Mouse (Mus musculus): Measurements from ENCODE around the gene Mrc2. TPM values are rescaled to one million over a fixed set of nuclear protein-coding genes. Genes with fewer than 3 reads are reported as not detected.

The Mrc2 gene
- total RNA-seq, 1 experiment, result 16.5 TPM

DNA sequence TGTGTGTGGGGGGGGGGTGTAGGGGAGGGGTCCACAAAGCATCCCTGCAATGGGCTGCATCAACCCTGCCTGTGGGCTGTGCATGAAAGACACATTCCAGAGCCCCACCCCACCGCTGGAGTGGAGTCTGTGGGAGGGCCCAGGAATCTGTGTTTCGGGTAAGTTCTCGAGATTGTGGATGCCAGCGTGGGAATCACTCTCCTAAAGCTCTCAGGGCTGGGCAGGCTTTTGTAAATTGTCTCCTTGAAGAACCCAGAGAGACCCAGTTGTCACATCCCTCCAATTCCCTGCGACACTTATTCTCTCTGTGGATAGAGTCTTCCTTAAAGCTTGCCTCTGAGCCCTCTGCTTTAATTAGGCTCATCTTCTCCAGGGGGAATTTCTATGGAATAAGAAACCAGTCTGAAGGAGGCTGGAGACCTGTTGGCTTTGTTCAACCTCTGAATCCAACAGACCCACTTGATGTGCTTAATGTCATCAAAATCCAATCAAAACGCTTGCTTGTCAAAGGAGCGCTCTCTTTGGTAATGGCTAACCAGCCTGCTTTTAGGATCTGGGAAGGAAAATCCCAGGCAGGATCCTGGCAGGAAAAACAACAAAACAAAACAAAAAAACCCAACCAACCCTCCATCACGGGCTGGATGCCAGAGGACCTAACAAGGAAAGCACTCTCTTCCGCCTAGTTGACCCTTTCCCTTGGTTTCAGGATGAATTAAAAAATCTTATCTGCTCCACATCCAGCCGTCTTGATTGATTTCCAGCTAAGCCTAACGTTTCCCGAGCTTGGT, 71.3 kb downstream of the Mrc2 start:
- Histone ChIP-seq H3K36me3 (ENCODE audit: control insufficient read depth, insufficient read depth, low read length, poor library complexity, severe bottlenecking) (no peaks in the 10 kb centered on the region), H3K9ac (ENCODE audit: insufficient read depth, low read depth, low read length, poor library complexity, severe bottlenecking) (no peak overlapping the region), H3K4me1 (ENCODE audit: control insufficient read depth in 2 of 2, insufficient read depth in 2 of 2, low read length in 2 of 2, poor library complexity in 1 of 2) (no peaks in the 10 kb centered on the region), H3K9me3 (ENCODE audit: control insufficient read depth, insufficient read depth, low read depth, low read length) (no peaks in the 10 kb centered on the region), H3K4me3 (ENCODE audit: insufficient read depth in 1 of 2, low read depth in 1 of 2, low read length in 2 of 2, poor library complexity in 1 of 2, severe bottlenecking in 1 of 2) (no peak overlapping the region), H3K27ac (ENCODE audit: insufficient read depth, low read depth, low read length, poor library complexity, severe bottlenecking) (no peak overlapping the region)
- TF ChIP-seq MAFK (IDR thresholded peaks at IDR 0.05; ENCODE audit: insufficient read depth, low read depth, low read length) (no peak), CHD2 (IDR thresholded peaks at IDR 0.05; ENCODE audit: low read depth, low read length) (no peak), ZC3H11A (IDR thresholded peaks at IDR 0.05; ENCODE audit: borderline replicate concordance, low read depth, low read length) (no peak)
- in situ Hi-C loops (cut with MboI; ENCODE audit: low sequenced_read_pairs in 2 of 2, unreplicated experiment in 2 of 2), result loop anchor here (5.0 to 25.0 kb wide), 3 partner anchors 224 to 549 kb away; partner anchors contain the start of gene Tanc2 (in 1 of the 2)
- DNase-seq (ENCODE audit: low read depth, low spot score), result no peak

DNA sequence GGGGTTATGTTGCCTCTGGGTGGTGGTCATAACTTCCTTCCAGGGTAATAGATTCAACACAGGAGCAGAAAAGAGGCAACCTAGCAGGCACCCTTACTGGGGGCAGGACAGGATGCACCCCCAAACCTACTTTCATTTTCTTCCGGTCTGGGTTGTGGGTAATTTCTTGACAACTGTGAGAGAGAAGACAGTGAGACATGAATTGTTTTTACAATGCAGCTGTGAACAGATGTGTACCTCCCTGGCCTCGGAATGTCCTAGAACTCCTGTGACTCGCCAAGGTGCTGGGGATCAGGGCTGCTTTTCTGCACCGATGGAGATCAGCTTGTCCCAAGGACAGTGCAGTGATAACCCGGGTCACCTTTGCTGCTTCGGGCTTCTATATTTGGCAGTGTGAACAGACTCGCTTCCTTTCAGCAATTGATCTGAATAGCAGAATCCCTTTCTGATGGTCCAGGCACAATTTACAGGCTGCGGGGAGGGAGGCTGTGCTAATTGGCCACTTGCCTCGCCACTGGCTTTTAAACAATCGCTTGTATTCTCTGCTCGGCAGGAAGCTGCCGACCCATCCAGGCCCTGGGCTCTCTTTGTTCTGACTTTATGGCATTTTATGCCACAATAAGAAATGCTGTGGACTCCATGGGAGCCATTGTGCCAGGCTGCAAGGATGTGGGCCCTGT, 72.1 kb downstream of the Mrc2 start:
- no peak overlapping the region for H3K4me3 ChIP-seq (ENCODE audit: insufficient read depth in 1 of 2, low read depth in 1 of 2, low read length in 2 of 2, poor library complexity in 1 of 2, severe bottlenecking in 1 of 2)
- no peak for DNase-seq (ENCODE audit: low read depth, low spot score)

DNA sequence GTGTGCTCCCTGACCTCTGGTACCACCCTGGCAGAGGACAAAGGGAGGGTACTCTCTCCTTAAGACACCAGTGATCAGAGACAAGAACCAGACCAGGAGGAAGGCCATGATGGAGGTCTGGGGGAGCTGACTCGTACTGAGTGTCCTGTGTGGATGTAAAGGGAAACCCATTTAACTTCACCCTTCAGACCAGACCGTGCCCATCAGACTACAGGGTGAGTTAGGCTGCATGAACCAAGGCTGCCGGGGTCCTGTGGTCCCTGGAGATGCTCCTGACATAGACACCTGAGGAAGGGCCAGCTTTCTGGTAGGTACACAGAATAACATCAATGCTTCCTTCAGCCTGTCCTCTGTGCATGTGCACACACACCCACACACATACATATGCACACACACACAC, 73.2 kb downstream of the Mrc2 start:
- H3K9ac ChIP-seq (ENCODE audit: insufficient read depth, low read depth, low read length, poor library complexity, severe bottlenecking), result no peak overlapping the region
- H3K9me3 ChIP-seq (ENCODE audit: control insufficient read depth, insufficient read depth, low read depth, low read length), result no peaks in the 10 kb centered on the region
- no peak for DNase-seq (ENCODE audit: low read depth, low spot score)
- TF ChIP-seq CHD2 (IDR thresholded peaks at IDR 0.05; ENCODE audit: low read depth, low read length) (no peak), ZC3H11A (IDR thresholded peaks at IDR 0.05; ENCODE audit: borderline replicate concordance, low read depth, low read length) (no peak), HCFC1 (IDR thresholded peaks at IDR 0.05; ENCODE audit: borderline replicate concordance, insufficient read depth, low read length) (no peak), ZNF384 (IDR thresholded peaks at IDR 0.05; ENCODE audit: low read depth, low read length) (no peak), MAFK (IDR thresholded peaks at IDR 0.05; ENCODE audit: insufficient read depth, low read depth, low read length) (no peak)
- in situ Hi-C loops (cut with MboI; ENCODE audit: low sequenced_read_pairs in 2 of 2, unreplicated experiment in 2 of 2), result loop anchor here in 1 of 2 experiments (25.0 kb wide), 2 partner anchors 222 to 547 kb away; partner anchors contain the start of gene Tanc2
- H3K36me3 ChIP-seq (ENCODE audit: control insufficient read depth, insufficient read depth, low read length, poor library complexity, severe bottlenecking), result no peaks in the 10 kb centered on the region
- H3K4me3 ChIP-seq (ENCODE audit: insufficient read depth in 1 of 2, low read depth in 1 of 2, low read length in 2 of 2, poor library complexity in 1 of 2, severe bottlenecking in 1 of 2), result no peak overlapping the region
- H3K27ac ChIP-seq (ENCODE audit: insufficient read depth, low read depth, low read length, poor library complexity, severe bottlenecking), result no peak overlapping the region
- no peaks in the 10 kb centered on the region for H3K4me1 ChIP-seq (ENCODE audit: control insufficient read depth in 2 of 2, insufficient read depth in 2 of 2, low read length in 2 of 2, poor library complexity in 1 of 2)

More for the DNA sequence above, 72.1 kb downstream of the Mrc2 start:
- Histone ChIP-seq H3K9me3 (ENCODE audit: control insufficient read depth, insufficient read depth, low read depth, low read length) (no peaks in the 10 kb centered on the region), H3K36me3 (ENCODE audit: control insufficient read depth, insufficient read depth, low read length, poor library complexity, severe bottlenecking) (no peaks in the 10 kb centered on the region), H3K9ac (ENCODE audit: insufficient read depth, low read depth, low read length, poor library complexity, severe bottlenecking) (no peak overlapping the region), H3K27ac (ENCODE audit: insufficient read depth, low read depth, low read length, poor library complexity, severe bottlenecking) (no peak overlapping the region), H3K4me1 (ENCODE audit: control insufficient read depth in 2 of 2, insufficient read depth in 2 of 2, low read length in 2 of 2, poor library complexity in 1 of 2) (no peaks in the 10 kb centered on the region)
- TF ChIP-seq MAFK (IDR thresholded peaks at IDR 0.05; ENCODE audit: insufficient read depth, low read depth, low read length) (no peak), HCFC1 (IDR thresholded peaks at IDR 0.05; ENCODE audit: borderline replicate concordance, insufficient read depth, low read length) (no peak), ZC3H11A (IDR thresholded peaks at IDR 0.05; ENCODE audit: borderline replicate concordance, low read depth, low read length) (no peak), CHD2 (IDR thresholded peaks at IDR 0.05; ENCODE audit: low read depth, low read length) (no peak), ZNF384 (IDR thresholded peaks at IDR 0.05; ENCODE audit: low read depth, low read length) (no peak)
- in situ Hi-C loops (cut with MboI; ENCODE audit: low sequenced_read_pairs in 2 of 2, unreplicated experiment in 2 of 2), result loop anchor here (5.0 to 25.0 kb wide), 3 partner anchors 223 to 548 kb away; partner anchors contain the start of gene Tanc2 (in 1 of the 2)

DNA sequence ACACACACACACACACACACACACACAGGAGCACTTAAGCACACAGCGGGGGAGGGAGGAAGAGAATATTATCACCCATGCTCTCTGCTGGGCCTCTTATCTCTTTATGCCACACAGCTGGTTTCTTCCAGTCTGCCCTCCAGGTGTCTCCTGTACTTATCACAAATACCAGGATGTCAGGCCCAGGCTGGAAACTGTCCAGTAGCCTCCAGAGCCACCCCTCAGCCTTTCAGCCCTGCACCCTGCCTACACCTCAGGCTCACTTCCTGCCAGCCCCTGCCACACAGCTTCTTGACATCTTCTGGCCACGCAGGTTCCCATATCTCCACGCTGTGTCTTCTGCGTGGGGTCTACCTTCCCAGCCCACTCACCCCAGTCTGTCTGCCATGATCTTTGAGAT, 73.6 kb downstream of the Mrc2 start:
- in situ Hi-C loops (cut with MboI; ENCODE audit: low sequenced_read_pairs in 2 of 2, unreplicated experiment in 2 of 2), result loop anchor here in 1 of 2 experiments (25.0 kb wide), 2 partner anchors 221 to 546 kb away; partner anchors contain the start of gene Tanc2
- no peak overlapping the region for H3K9ac ChIP-seq (ENCODE audit: insufficient read depth, low read depth, low read length, poor library complexity, severe bottlenecking)
- no peak overlapping the region for H3K4me3 ChIP-seq (ENCODE audit: insufficient read depth in 1 of 2, low read depth in 1 of 2, low read length in 2 of 2, poor library complexity in 1 of 2, severe bottlenecking in 1 of 2)
- no peak for TF ChIP-seq MAFK (IDR thresholded peaks at IDR 0.05; ENCODE audit: insufficient read depth, low read depth, low read length)
- no peak for TF ChIP-seq HCFC1 (IDR thresholded peaks at IDR 0.05; ENCODE audit: borderline replicate concordance, insufficient read depth, low read length)
- TF ChIP-seq ZNF384 (IDR thresholded peaks at IDR 0.05; ENCODE audit: low read depth, low read length), result no peak
- no peak for TF ChIP-seq ZC3H11A (IDR thresholded peaks at IDR 0.05; ENCODE audit: borderline replicate concordance, low read depth, low read length)
- no peak for TF ChIP-seq CHD2 (IDR thresholded peaks at IDR 0.05; ENCODE audit: low read depth, low read length)
- no peak for DNase-seq (ENCODE audit: low read depth, low spot score)
- no peaks in the 10 kb centered on the region for H3K4me1 ChIP-seq (ENCODE audit: control insufficient read depth in 2 of 2, insufficient read depth in 2 of 2, low read length in 2 of 2, poor library complexity in 1 of 2)
- no peaks in the 10 kb centered on the region for H3K9me3 ChIP-seq (ENCODE audit: control insufficient read depth, insufficient read depth, low read depth, low read length)
- no peaks in the 10 kb centered on the region for H3K36me3 ChIP-seq (ENCODE audit: control insufficient read depth, insufficient read depth, low read length, poor library complexity, severe bottlenecking)
- H3K27ac ChIP-seq (ENCODE audit: insufficient read depth, low read depth, low read length, poor library complexity, severe bottlenecking), result no peak overlapping the region

Data from ES-E14 (cell line).